Mouse (Mus musculus) NIH3T3 (cell line): ENCODE results near the gene Gm11037.
A peak's percentile ranks its signal among the peaks of the same experiment; 100 is the strongest.
"Not testable (repeated sequence)": the region's sequence is repeated elsewhere in the genome, so short reads cannot be mapped to it uniquely, and the experiment has no call there.

Source experiments
- DNase-seq: peaks from one replicate; pipeline ENCODE4 v3.0.0-alpha.2; 2012; ENCODE audit warnings: low read depth

The Gm11037 gene

GRCm38 (mm10) chr2:131132930-131133547 is at the start of gene Gm11037:
Gene Gm11037 (plus strand): TSS chr2:131133497.
- no peak for DNase-seq

GRCm38 (mm10) chr2:131084206-131084605 is 49.1 kb upstream of the Gm11037 start:
- no peak for DNase-seq

- DNase-seq, result peak; percentile 66
Measured at GRCm38 (mm10) chr2:131086667-131087390, 46.5 kb upstream of the Gm11037 start, which contains the start of gene Siglec1. Gene Siglec1 (minus strand): TSS chr2:131086765.

GRCm38 (mm10) chr2:131088581-131088980 is 44.7 kb upstream of the Gm11037 start:
- no peak for DNase-seq

- no peak for DNase-seq
Measured at GRCm38 (mm10) chr2:131089634-131090033, 43.7 kb upstream of the Gm11037 start.

- DNase-seq, result no peak
Measured at GRCm38 (mm10) chr2:131090852-131091251, 42.4 kb upstream of the Gm11037 start.

- no peak for DNase-seq
Measured at GRCm38 (mm10) chr2:131093577-131093976, 39.7 kb upstream of the Gm11037 start.

GRCm38 (mm10) chr2:131094823-131095222 is 38.5 kb upstream of the Gm11037 start:
- peak; percentile 95 for DNase-seq

- peak; percentile 90 for DNase-seq
Measured at GRCm38 (mm10) chr2:131096101-131096795, 37.0 kb upstream of the Gm11037 start.

- peak; percentile 17 for DNase-seq
Measured at GRCm38 (mm10) chr2:131097087-131097486, 36.2 kb upstream of the Gm11037 start.

- no peak for DNase-seq
Measured at GRCm38 (mm10) chr2:131101530-131101929, 31.8 kb upstream of the Gm11037 start.

GRCm38 (mm10) chr2:131104021-131104420 is 29.3 kb upstream of the Gm11037 start:
- peak; percentile 48 for DNase-seq

- DNase-seq, result not testable (repeated sequence)
Measured at GRCm38 (mm10) chr2:131105061-131105460, 28.2 kb upstream of the Gm11037 start.

- no peak for DNase-seq
Measured at GRCm38 (mm10) chr2:131105989-131106388, 27.3 kb upstream of the Gm11037 start.

- no peak for DNase-seq
Measured at GRCm38 (mm10) chr2:131118968-131119574, 14.2 kb upstream of the Gm11037 start.

GRCm38 (mm10) chr2:131124166-131124565 is 9.1 kb upstream of the Gm11037 start:
- no peak for DNase-seq

GRCm38 (mm10) chr2:131125157-131125963 is 7.9 kb upstream of the Gm11037 start:
- DNase-seq, result no peak

GRCm38 (mm10) chr2:131125964-131126815 is 7.1 kb upstream of the Gm11037 start:
- DNase-seq, result no peak

GRCm38 (mm10) chr2:131127161-131127730 is 6.1 kb upstream of the Gm11037 start, which contains the start of gene Hspa12b:
Gene Hspa12b (plus strand): TSS chr2:131127280.
- DNase-seq, result peak; percentile 72

GRCm38 (mm10) chr2:131128211-131128610 is 5.1 kb upstream of the Gm11037 start:
- no peak for DNase-seq
